Mouse (Mus musculus) lung, postnatal 25 days (tissue): ENCODE measurements around the gene Lztfl1.
"Not testable (repeated sequence)": the region's sequence is repeated elsewhere in the genome, so short reads cannot be mapped to it uniquely, and the experiment has no call there.

Source experiments
- DNase-seq: peaks from one replicate; pipeline ENCODE4 v3.0.0; 2022; ENCODE audit warnings: low spot score

The Lztfl1 gene

GRCm38 (mm10) chr9:123679198-123679597 is 38.3 kb downstream of the Lztfl1 start:
- DNase-seq = no peak

GRCm38 (mm10) chr9:123678327-123679105 is 39.0 kb downstream of the Lztfl1 start, which contains the start of the genes Ccr9 and Slc6a20a:
TSS of gene Ccr9 (plus strand) at chr9:123678439.
TSS of gene Slc6a20a (minus strand) at chr9:123678885.
- DNase-seq = peak; percentile 2

DNA sequence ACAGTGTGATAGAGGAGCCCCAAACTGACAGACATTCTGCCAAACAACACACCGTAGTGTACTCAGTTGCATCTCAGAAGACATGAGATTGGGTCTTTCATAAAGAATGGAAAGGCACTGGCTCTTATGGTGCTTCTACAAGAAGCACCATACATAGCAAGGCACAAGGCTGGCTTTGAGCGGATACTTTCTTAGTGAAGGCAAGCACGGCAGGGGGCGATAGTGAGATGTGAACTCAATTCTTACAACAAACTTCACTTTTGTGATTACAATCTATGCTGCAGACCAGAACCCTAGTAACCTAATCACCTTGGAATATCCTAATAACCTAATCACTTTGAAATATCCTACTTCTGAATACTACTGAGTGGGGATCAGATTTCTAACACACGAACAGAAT is 51.9 kb downstream of the Lztfl1 start:
- peak; percentile 48 for DNase-seq

DNA sequence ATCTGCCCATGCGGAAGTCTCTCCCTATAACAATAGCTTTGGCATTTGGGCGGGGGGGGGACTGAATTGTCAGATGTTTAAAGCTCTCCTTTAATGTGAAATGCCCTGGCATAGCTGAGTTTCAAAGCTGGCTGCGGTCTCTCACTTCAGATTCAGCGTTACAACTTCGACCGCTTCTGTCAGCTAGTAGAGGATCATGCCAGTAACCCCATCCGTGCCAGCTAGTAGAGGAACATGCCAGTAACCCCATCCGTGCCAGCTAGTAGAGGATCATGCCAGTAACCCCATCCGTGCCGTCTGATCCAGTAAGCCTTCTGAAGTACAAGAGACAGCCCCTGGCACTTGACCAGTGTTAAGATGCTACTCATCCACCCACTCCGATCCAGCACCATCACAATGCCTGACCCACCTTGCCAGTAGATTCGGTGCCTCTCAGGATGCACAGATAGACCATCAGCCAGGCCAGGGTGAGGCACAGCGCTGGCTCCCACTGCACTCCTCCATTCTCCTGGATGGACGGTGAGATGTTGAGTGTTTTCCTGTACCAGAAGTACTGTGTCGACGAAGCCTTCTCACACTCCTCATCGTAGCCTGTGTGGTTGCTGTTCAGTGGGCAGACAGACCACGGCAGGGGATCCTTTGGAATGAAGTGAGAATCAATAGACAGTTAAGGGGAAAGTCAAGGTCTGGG is 57.4 kb downstream of the Lztfl1 start:
- DNase-seq = not testable (repeated sequence)

GRCm38 (mm10) chr9:123658981-123659380 is 58.5 kb downstream of the Lztfl1 start:
- no peak for DNase-seq

DNA sequence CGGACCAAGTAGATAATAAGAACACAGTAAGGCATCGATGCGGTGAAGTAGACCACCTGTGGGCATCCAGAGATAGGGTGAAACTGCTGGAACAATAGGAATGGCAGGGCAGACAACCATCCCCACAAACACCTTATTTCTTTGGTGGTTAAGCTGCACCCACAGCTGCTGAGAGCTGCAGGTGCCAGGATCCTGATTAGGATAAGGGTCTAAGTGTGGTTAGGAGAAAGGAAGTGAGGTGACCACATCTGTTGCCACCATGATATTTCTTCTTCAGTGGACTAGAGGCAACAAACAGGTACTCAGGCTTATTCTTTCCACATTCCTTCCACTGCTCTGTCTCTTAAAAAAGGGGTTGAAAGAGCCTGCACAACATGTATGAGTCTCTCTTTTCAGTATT is 60.0 kb downstream of the Lztfl1 start:
- DNase-seq = no peak

DNA sequence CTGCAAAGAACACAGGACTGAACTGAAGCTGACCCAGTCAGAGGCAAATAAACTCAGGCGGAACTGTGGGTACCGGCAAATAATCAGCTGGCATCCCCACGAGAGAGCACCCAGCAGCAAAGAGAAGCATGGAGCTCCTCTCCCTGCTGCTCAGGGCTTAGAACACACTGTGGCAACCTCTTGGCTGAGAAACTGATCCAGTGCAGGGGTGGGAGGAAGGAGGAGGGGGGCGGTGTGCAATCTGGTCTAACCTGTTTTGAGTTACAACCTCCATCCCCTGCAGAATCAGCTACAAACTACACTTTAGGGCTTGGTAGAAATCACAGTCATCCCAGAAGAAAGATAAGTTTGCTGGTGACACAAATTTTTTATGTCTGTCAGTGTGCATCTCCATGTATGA is 66.1 kb downstream of the Lztfl1 start:
- DNase-seq = no peak

DNA sequence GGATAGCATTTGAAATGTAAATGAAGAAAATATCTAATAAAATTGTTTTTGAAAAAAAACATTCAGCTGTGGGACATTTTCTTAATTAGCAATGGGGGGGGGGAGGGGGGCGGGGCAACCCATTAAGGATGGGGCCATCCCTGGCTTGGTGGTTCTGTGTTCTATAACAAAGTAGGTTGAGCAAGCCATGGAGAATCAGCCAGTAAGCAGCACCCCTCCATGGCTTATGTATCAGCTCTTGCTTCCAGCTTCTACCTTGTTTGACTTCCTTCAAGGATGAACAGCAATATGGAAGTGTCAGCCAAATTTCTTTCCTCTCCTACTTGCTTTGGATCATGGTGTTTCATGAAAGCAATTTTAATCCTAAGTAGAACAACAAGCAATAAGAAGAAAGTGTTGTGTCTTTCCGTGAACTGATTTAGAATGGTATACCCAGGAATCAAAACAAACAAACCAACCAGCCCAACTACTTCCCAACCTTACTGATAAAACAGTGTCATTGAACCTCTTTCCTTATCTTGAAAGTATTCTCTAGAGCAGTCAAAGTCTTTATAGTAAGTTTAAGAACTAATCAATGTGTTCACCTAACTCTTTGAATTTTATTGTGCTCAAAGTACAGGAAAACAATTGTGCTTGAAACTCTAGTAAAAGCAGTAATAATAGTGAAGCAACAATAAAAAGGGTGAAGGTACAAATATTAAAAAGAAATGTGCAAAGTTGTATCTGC is 67.5 kb downstream of the Lztfl1 start:
- no peak for DNase-seq
